Mouse (Mus musculus) right cerebral cortex, postnatal 25 days (tissue): Measurements from ENCODE around the gene Atf7ip.

Experiments used
- DNase-seq: peaks from one replicate; pipeline ENCODE4 v3.0.0; 2022

Gene Atf7ip

GRCm38 (mm10) chr6:136650664-136651063 lies 144.7 kb downstream of the Atf7ip start:
- no peak for DNase-seq

- DNase-seq: no peak
Measured at GRCm38 (mm10) chr6:136653331-136653730, 147.4 kb downstream of the Atf7ip start.

DNA sequence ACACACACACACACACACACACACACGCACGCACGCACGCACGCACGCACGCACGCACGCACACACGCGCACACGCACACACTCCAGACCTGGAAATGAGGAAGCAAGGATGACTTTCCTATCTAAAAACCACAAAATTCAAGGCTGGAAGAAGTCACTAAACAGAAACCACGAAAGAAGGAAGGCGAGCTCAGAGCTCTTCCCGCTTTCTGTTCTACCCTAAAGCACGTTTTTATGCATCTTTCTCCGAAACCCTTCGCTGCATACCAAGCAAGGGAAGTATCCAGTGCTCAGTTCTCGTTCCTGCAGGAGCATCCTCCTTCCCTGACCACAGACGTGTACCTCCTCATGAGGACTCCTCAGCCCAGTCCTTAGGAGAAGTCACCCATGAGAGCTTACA lies 148.5 kb downstream of the Atf7ip start:
- DNase-seq: no peak

DNA sequence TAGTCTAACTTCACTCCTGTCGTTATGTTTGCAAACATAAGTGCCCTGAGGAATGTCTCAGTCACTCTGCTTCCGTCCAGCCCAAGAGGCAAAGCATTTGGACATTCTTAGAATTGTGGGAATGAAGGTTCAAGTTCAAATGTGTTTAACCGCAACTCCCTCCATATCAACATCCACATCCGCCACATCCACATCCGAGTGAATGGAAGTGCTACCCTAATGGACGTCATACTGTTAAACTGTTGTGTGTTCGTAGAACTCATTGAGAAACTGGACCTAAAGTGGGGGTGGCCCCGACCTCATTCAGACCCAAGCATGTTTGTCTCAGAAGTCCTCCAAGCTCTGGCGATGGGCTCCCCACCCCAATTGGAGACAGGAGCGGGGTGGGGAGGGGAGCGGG lies 149.8 kb downstream of the Atf7ip start:
- no peak for DNase-seq

GRCm38 (mm10) chr6:136658303-136658702 lies 152.3 kb downstream of the Atf7ip start:
- no peak for DNase-seq

DNA sequence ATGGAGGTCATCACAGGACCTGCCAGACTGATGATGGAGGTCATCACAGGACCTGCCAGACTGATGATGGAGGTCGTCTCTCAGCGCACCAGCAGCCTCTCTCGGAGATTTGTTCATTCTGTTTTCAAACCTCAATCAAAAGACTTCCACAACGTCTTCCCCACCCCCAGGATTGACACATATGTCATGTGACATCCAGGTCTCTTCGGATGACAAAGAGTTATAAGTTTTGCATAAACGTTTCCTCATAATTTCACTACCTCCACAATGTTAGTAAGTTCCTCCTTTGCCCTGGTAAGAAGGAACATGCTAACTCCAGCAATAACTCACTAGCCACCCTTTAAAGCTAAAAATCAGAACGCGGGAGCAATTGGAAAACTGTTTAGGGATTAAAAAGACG lies 153.3 kb downstream of the Atf7ip start:
- DNase-seq: no peak
